Mouse (Mus musculus) retina, embryonic 14.5 days (tissue): ENCODE measurements at regions not wholly inside any gene's neighbourhood (a gene's known extent, or its start where the extent isn't known, plus 50 kb on each side); places are given as distances from the start of the nearest gene placed in this dataset.

Experiments
- DNase-seq: peaks from one replicate; pipeline ENCODE4 v3.0.0-alpha.2; 2015; ENCODE audit warnings: low spot score

DNA sequence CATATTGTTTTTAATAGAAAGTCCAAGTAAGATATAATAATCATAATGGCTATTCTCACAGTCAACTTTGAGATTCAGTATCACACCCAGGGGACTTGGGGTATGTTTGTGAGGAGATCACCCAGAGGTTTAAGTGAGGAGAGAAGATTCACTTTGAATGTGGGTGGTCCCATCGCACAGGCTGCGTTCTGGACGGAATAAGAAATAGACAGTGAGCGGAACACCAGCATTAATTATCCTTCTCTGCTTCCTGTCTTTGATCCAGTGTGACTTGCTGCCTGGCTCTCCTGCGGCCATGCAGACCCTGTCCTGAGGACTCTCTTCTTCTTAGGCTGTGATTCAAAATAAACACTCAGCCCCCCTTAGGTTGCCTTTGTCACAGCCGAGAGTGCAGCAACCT lies 60.6 kb upstream of the Kras start:
- DNase-seq, result no peak

DNA sequence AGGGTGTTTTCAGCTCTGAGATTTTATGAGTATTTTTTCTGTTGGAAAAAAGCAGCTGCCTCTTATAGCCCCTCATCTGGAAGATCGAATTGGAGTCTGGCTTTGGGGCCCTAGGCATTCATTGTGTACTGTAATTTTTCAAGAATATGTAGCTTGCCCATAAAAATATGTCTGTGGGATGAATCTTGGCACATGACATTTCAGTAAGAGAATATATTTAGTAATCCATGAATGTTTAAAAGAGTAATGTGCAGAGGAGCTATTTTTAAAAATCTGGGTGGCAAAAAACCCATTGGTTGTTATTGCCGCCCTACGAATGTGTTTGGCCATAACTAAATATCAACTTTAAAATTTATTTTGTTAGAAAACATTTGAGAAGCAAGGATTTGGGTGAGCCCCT lies 59.0 kb upstream of the Kras start:
- no peak for DNase-seq

DNA sequence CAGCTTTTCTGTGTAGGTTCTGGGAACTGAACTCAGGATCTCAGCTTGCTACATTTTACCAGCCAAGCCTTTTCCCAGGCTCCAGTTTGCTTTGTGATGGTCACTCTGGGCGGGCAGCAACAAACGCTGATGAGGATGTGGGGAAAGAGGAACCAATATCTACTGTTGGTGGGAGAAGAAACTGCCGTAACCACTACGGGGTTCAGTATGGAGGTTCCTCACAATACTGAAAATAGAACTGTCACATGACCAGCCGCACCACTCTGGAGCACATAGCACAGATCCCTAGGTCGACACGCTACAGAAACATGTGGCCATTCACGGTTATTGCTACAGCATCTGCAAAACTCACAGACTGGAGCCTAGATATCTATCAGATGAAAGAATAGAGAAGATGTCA lies 57.2 kb upstream of the Kras start:
- DNase-seq, result no peak

DNA sequence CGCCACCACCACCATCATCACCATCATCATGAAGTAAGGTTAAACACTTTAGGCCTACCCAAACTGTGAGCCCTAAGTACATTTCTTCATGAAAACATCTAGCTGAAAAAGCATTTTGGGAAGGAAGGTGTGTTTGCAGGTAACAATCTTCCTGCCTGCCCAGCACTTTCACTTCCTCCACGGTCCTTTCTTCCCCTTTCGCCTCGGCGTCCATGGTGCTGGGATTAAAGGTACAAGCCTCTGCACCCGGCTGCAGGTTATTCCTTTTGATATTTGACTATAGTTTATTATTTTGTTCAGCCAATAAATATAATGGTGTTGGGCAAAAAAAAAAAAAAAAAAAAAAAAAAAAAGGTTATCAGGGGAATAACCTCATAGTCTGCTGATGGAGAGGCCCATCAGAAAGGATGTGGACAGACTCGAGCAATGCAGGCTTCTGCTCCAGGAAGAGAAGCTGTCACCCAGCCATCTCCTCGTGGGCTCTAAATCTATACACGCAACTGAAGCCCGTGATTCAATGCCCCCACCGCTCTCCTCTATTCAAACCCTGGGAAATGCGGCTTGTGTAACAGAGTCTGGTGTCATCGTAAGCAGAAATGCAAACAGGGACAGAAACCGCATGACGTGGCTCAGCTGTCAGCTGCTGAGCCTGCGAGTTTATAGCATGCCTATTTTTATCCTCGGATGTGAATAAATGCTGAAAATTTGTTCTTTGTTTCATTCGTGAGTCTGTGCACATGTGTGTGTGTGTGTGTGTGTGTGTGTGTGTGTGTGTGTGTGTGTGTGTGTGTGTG lies 56.5 kb upstream of the Kras start:
- no peak for DNase-seq

DNA sequence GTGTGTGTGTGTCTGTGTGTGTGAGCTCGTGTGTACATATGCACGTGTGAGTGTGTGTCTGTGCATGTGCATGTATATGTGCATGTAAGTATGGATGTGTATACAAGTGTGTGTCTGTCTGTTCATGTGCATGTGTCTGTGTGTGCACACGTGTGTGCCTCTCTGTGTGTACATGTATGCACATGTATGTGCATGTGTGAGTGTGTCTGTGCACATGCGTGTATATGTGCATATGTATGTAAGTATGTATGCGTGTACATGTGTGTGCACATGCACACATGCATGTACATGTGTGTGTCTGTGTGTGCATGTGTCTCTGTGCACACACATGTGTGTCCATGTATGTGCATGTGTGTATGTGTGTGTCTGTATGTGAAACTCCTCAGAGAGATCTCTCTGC lies 55.6 kb upstream of the Kras start:
- no peak for DNase-seq

DNA sequence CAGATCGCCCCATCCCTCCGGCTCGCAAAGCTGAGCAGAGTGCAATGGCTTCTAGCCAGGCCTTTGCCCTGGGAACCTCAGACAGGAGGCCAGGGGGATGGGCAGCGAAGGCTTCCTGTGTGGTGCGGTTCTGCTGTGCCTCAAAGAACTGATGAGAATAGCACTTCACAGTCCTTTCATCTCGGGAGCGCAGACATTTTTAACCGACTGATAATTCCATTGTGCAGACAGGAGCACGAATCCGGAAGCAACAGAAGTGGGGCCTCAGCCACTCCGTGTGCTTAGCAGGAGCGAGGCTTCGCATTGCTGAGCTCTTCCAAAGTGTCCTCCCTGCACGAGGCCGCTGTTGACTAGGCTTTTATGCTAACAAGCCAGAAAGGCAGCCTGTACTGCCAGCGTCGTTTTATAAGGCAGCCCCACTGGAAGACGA lies 53.6 kb upstream of the Kras start:
- DNase-seq, result peak; percentile 44

DNA sequence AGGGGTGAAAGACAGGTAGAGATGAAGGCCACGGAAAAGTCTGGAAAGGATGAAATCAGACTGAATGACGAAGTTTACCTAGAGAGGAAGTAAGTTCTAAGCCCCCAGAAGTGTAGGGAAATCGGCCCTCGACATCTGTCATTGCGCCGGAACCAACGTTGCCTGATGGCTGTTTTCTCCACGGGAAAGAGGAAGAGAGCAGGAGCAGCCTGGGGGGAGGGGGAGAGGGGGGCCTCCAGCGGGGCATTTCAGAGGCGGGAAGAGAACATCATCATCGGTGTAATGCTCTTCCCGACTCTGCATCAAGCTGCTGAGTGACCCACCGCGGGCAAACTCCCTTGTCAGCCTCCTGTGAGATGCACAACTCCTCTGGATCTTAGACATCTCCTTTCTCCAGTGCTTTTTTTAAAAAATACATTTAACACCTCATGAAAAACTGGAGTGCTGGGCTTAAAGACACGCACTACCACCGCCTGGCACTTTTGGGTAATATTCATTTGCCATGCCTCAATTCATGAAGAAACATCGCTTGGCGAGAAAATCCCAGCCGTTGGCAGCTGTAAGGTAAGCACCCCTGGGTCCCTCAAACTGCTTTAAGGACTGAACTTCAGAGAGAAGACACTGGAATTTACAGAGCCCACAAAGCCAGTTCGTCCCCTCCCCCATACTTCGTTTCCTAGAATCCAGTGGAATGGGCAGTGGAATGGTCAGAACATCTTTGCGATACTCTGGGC lies 53.0 kb upstream of the Kras start:
- DNase-seq, result no peak

DNA sequence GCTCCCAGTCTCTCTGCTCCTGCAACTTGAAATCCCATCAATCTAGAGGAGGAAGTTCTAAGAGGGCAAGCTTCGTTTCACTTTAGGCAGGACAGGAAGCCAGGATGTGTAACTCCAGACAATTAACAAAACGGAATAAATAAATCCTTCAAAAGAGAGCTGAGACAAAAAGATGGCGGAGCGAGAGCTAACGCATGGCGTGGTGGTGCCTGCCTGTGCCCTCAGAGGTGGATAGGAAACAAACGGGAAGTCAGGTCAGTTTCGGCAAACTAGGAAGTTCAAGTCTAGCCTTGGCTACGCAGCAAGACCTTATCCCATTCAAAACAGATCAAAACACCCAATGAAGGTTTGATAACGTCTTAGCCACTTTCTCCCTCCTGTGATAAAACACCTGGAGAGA lies 52.1 kb upstream of the Kras start:
- no peak for DNase-seq

DNA sequence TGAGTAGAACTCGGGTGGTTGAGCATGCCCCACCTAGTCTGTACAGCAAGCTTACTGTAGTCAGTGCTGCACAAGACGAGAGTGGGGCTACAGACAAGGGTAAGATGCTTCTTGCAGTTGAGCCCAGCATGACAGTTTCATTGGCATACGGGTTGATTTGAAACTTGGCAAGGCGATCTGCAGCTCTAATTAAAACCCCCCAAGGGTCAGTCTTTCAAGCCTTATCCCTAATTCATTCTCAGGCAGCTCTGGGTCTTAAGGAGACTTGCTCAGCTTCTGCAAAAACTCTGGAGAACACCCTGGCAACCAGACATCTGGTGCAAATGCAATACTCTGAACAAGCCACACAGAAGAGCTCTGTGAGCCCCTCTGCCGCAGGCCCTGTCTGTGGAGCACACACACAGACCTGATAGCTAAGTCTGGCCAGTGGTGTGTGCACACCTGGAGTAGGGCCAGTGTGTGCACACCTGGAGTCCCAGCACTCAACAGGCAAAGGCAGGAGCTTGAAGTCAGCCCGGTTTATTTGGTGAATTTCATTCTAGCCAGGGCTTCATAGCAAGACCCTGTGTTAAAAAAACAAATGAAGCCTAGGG lies 50.3 kb upstream of the Kras start:
- DNase-seq, result no peak
